Mouse (Mus musculus) ES-E14 (cell line): Measurements from ENCODE around the gene Dapk2.

Experiments used
- CHD2 ChIP-seq: IDR thresholded peaks from 2 replicates; pipeline ENCODE4 v1.6.1; 2014; ENCODE audit warnings: mild to moderate bottlenecking, low read depth, low read length, inconsistent platforms
- HCFC1 ChIP-seq: IDR thresholded peaks from 2 replicates; pipeline ENCODE4 v1.6.1; 2012; ENCODE audit warnings: low read length, inconsistent platforms, borderline replicate concordance; ENCODE audit not compliant: insufficient read depth
- MAFK ChIP-seq: IDR thresholded peaks from 2 replicates; pipeline ENCODE4 v1.6.1; 2014; ENCODE audit warnings: mild to moderate bottlenecking, low read depth, low read length, inconsistent platforms; ENCODE audit not compliant: insufficient read depth
- ZC3H11A ChIP-seq: IDR thresholded peaks from 2 replicates; pipeline ENCODE4 v1.6.1; 2012; ENCODE audit warnings: low read depth, mild to moderate bottlenecking, inconsistent platforms, low read length, borderline replicate concordance
- ZNF384 ChIP-seq: IDR thresholded peaks from 2 replicates; pipeline ENCODE4 v1.6.1; 2012; ENCODE audit warnings: low read depth, low read length, inconsistent platforms

DNA sequence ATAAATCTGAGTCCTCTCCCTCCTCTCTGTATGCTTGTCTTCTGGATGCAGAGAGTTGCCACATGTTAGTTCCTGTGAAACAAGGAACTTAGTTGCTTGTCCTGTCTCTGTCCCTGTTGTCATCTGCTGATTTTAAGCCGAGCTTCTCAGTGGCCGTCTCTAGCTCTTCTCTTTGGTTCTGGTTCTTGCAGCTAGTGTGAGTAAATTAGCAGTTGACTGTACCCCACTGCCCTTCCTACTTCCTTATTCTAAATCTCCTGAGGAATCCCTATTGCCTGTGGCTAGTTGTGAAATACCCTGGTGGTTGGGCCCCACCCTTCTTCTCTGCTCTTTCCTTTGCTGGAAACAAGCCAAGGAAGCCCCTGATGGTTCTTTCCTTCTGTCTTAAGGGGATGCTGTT, 26.6 kb upstream of the Dapk2 start:
- TF ChIP-seq ZC3H11A (no peak), ZNF384 (no peak), HCFC1 (no peak), MAFK (no peak), CHD2 (no peak)
